Mouse (Mus musculus): ENCODE data around the gene Atg10.

DNA sequence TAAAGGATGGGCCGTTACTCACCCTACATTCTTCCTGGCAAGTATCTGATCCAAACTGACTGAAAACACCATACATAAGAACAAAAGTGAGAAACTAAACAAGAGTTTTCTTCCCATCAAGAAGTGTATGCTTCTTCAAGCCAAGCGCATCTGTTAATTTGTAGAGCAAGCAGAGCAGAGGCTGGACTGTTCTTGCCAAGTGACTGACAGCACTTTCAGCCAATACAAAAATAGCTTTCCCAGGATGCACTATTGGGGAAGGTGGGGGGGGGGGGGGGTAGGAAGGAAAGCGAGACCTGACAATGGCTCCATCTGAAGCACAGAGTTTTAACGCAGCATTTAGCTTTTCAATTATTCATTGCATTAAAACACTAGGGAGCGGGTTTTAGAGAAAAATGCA, 318.6 kb downstream of the Atg10 start, which contains the start of gene Atp6ap1l:
- TF ChIP-seq CTCF (IDR thresholded peaks at IDR 0.05; ENCODE audit: low read depth) (no peak), EP300 (optimal IDR thresholded peaks at IDR 0.05) (no peak)

Measured in stomach, postnatal 0 days (tissue).